Mouse (Mus musculus) kidney, embryonic 15.5 days (tissue): ENCODE data around the gene Esam. TPM values are rescaled to one million over a fixed set of nuclear protein-coding genes. Genes with fewer than 3 reads are reported as not detected.

Source experiments
- ATAC-seq: fragments of 200-750 bp; cut with Nextera tagmentation; replicated peaks from 2 replicates; pipeline ENCODE4 v1.8.0; 2017; ENCODE audit warnings: moderate TSS enrichment; ENCODE audit not compliant: low FRiP score
- H3K27ac ChIP-seq: fragments of 300-500 bp; sonication (generic); 2 replicates; pipeline ENCODE4 v1.5.1; 2015; ENCODE audit warnings: mild to moderate bottlenecking, inconsistent platforms
- H3K27me3 ChIP-seq: fragments of 300-500 bp; sonication (generic); 2 replicates; pipeline ENCODE4 v1.6.1; 2015; ENCODE audit warnings: inconsistent platforms
- H3K36me3 ChIP-seq: fragments of 300-500 bp; sonication (generic); 2 replicates; pipeline ENCODE4 v1.6.1; 2015; ENCODE audit warnings: inconsistent platforms
- H3K4me1 ChIP-seq: fragments of 300-500 bp; sonication (generic); 2 replicates; pipeline ENCODE4 v1.6.1; 2015; ENCODE audit warnings: inconsistent platforms
- H3K4me2 ChIP-seq: fragments of 300-500 bp; sonication (generic); 2 replicates; pipeline ENCODE4 v1.6.1; 2015; ENCODE audit warnings: moderate library complexity, mild to moderate bottlenecking, inconsistent platforms
- H3K4me3 ChIP-seq: fragments of 300-500 bp; sonication (generic); replicated peaks from 2 replicates; pipeline ENCODE4 v1.5.1; 2015; ENCODE audit warnings: mild to moderate bottlenecking, inconsistent platforms
- H3K9ac ChIP-seq: fragments of 300-500 bp; sonication (generic); 2 replicates; pipeline ENCODE4 v1.6.1; 2015; ENCODE audit warnings: mild to moderate bottlenecking, inconsistent platforms
- H3K9me3 ChIP-seq: fragments of 300-500 bp; sonication (generic); replicated peaks from 2 replicates; pipeline ENCODE4 v1.6.1; 2016; ENCODE audit warnings: inconsistent platforms
- WGBS: fragments of 180-500 bp; shearing (Covaris S2); methylation state at CpG from one replicate; pipeline ENCODE4 v1.1.7; 2015; ENCODE audit warnings: mixed read lengths; 5-methylcytosine and 5-hydroxymethylcytosine counted together
- polyA plus RNA-seq: library from polyadenylated mRNA; unstranded; fragments of >200 nt; fragmentation: Nextera tagmentation; extraction: Ambion mirVana; gene quantifications from 2 replicates; pipeline ENCODE4 v1.2.1, GENCODE M21; 2015

Esam gene
- polyA plus RNA-seq, 1 experiment from 2014 or later, result 76.5 TPM

GRCm38 (mm10) chr9:37568605-37569214 is 40.8 kb downstream of the Esam start:
- Histone ChIP-seq H3K36me3 (no peaks in the 10 kb centered on the region), H3K4me2 (peak overlapping the region; percentile 55), H3K4me1 (peaks cover 19% of the 10 kb centered on the region), H3K9ac (no peak overlapping the region), H3K27me3 (no peaks in the 10 kb centered on the region), H3K9me3 (no peaks in the 10 kb centered on the region), H3K4me3 (no peak overlapping the region), H3K27ac (0 out of 2 replicates have a peak overlapping the region, but pooled peaks have one; percentile 15)
- 39% methylated on average over 4 of the region's 4 CpGs for WGBS
- peak; percentile 51 for ATAC-seq

GRCm38 (mm10) chr9:37569231-37569835 is 41.5 kb downstream of the Esam start:
- no peaks in the 10 kb centered on the region for H3K36me3 ChIP-seq
- 56% methylated on average over 2 of the region's 2 CpGs for WGBS
- H3K27me3 ChIP-seq, result no peaks in the 10 kb centered on the region
- no peak overlapping the region for H3K4me3 ChIP-seq
- H3K27ac ChIP-seq, result no peak overlapping the region
- H3K4me2 ChIP-seq, result no peak overlapping the region
- H3K9ac ChIP-seq, result no peak overlapping the region
- no peak for ATAC-seq
- H3K9me3 ChIP-seq, result no peaks in the 10 kb centered on the region
- H3K4me1 ChIP-seq, result peaks cover 19% of the 10 kb centered on the region

GRCm38 (mm10) chr9:37572204-37572876 is 44.5 kb downstream of the Esam start:
- WGBS, result 57% methylated on average over 3 of the region's 3 CpGs
- no peak overlapping the region for H3K9ac ChIP-seq
- H3K36me3 ChIP-seq, result no peaks in the 10 kb centered on the region
- H3K27ac ChIP-seq, result no peak overlapping the region
- peaks cover 24% of the 10 kb centered on the region for H3K4me1 ChIP-seq
- no peaks in the 10 kb centered on the region for H3K9me3 ChIP-seq
- H3K4me3 ChIP-seq, result no peak overlapping the region
- H3K27me3 ChIP-seq, result peaks cover 3% of the 10 kb centered on the region; the same call in 1 of the 2 replicates
- H3K4me2 ChIP-seq, result no peak overlapping the region
- no peak for ATAC-seq

- H3K27ac ChIP-seq, result no peak overlapping the region
- 31% methylated on average over 14 of the region's 14 CpGs for WGBS
- H3K4me3 ChIP-seq, result 0 out of 2 replicates have a peak overlapping the region, but pooled peaks have one; percentile 5
- H3K36me3 ChIP-seq, result no peaks in the 10 kb centered on the region
- ATAC-seq, result peak; percentile 25; the same call in 1 of the 2 replicates
- no peaks in the 10 kb centered on the region for H3K9me3 ChIP-seq
- peaks cover 5% of the 10 kb centered on the region; the same call in 1 of the 2 replicates for H3K4me1 ChIP-seq
- H3K9ac ChIP-seq, result no peak overlapping the region
- H3K4me2 ChIP-seq, result peak overlapping the region; percentile 37
- peaks cover 3% of the 10 kb centered on the region; the same call in 1 of the 2 replicates for H3K27me3 ChIP-seq
Observed at GRCm38 (mm10) chr9:37576436-37576930, 48.6 kb downstream of the Esam start.

- Histone ChIP-seq H3K27me3 (no peaks in the 10 kb centered on the region), H3K4me2 (no peak overlapping the region), H3K36me3 (no peaks in the 10 kb centered on the region), H3K9ac (no peak overlapping the region), H3K4me3 (no peak overlapping the region), H3K9me3 (no peaks in the 10 kb centered on the region), H3K4me1 (no peaks in the 10 kb centered on the region), H3K27ac (no peak overlapping the region)
- WGBS, result 83% methylated on average over 5 of the region's 5 CpGs
- ATAC-seq, result no peak
Observed at GRCm38 (mm10) chr9:37583594-37583993, 55.7 kb downstream of the Esam start.

GRCm38 (mm10) chr9:37586718-37587117 is 58.8 kb downstream of the Esam start:
- H3K4me3 ChIP-seq, result no peak overlapping the region
- H3K27me3 ChIP-seq, result no peaks in the 10 kb centered on the region
- H3K9ac ChIP-seq, result no peak overlapping the region
- H3K4me2 ChIP-seq, result no peak overlapping the region
- no peaks in the 10 kb centered on the region for H3K36me3 ChIP-seq
- ATAC-seq, result no peak
- H3K4me1 ChIP-seq, result no peaks in the 10 kb centered on the region
- no peaks in the 10 kb centered on the region for H3K9me3 ChIP-seq
- WGBS, result 82% methylated on average over 4 of the region's 4 CpGs
- no peak overlapping the region for H3K27ac ChIP-seq

Other genes with a start within 250 kb of the Esam start
- 7.1 and 8.0 TPM in 2 replicates for gene Ccdc15, start 179.6 kb upstream of the Esam start, polyA plus RNA-seq
- not detected in 2 replicates for gene Hepacam, start 160.7 kb upstream of the Esam start, polyA plus RNA-seq
- 15.8 and 19.6 TPM in 2 replicates for gene Robo4, start 126.2 kb upstream of the Esam start, polyA plus RNA-seq
- gene Robo3, start 94.8 kb upstream of the Esam start, polyA plus RNA-seq, result 0.18 and 0.53 TPM in 2 replicates
- gene Msantd2, start 38.8 kb upstream of the Esam start, polyA plus RNA-seq, result 22.1 and 23.9 TPM in 2 replicates
- 0.91 and 1.4 TPM in 2 replicates for gene Vsig2, start 11.2 kb downstream of the Esam start, polyA plus RNA-seq
- 3.4 and 4.2 TPM in 2 replicates for gene Nrgn, start 24.8 kb downstream of the Esam start, polyA plus RNA-seq
- 9.5 and 9.6 TPM in 2 replicates for gene Siae, start 27.6 kb downstream of the Esam start, polyA plus RNA-seq
- 6.6 and 6.7 TPM in 2 replicates for gene Spa17, start 85.6 kb downstream of the Esam start, polyA plus RNA-seq
- 140 and 141 TPM in 2 replicates for gene Tbrg1, start 129.2 kb downstream of the Esam start, polyA plus RNA-seq
- 5.4 TPM in 1 of 2 replicates, not detected in the other for gene Panx3, start 141.2 kb downstream of the Esam start, polyA plus RNA-seq
- not detected in 2 replicates for gene Olfr160, start 188.2 kb downstream of the Esam start, polyA plus RNA-seq
- gene Olfr874, start 217.0 kb downstream of the Esam start, polyA plus RNA-seq, result not detected in 2 replicates
- not detected in 2 replicates for gene Olfr875, start 243.8 kb downstream of the Esam start, polyA plus RNA-seq